Mouse (Mus musculus) CH12.LX (cell line): ENCODE measurements at regions not wholly inside any gene's neighbourhood (a gene's known extent, or its start where the extent isn't known, plus 50 kb on each side); places are given as distances from the start of the nearest gene placed in this dataset.

ENCODE experiments used
- BHLHE40 ChIP-seq: IDR thresholded peaks from 2 replicates; pipeline ENCODE4 v1.6.1; 2011; ENCODE audit warnings: mild to moderate bottlenecking, low read depth, low read length, improper control_type of control experiment
- CHD2 ChIP-seq: IDR thresholded peaks from 2 replicates; pipeline ENCODE4 v1.6.1; 2011; ENCODE audit warnings: low read length, improper control_type of control experiment
- CTCF ChIP-seq, 2 experiments: IDR thresholded peaks in 1 of 2; conservative IDR thresholded peaks in 1 of 2; 2 replicates each; pipeline ENCODE4 v1.5.1; 2011 to 2012; ENCODE audit warnings: low read depth in 2 of 2, low read length in 2 of 2, improper control_type of control experiment in 1 of 2, inconsistent platforms in 1 of 2, mild to moderate bottlenecking in 1 of 2, moderate library complexity in 1 of 2
- EP300 ChIP-seq: IDR thresholded peaks from 2 replicates; pipeline ENCODE4 v1.6.1; 2011; ENCODE audit warnings: low read length, improper control_type of control experiment
- RCOR1 ChIP-seq: conservative IDR thresholded peaks from 2 replicates; pipeline ENCODE4 v1.6.1; 2012; ENCODE audit warnings: low read depth, mild to moderate bottlenecking, inconsistent platforms, low read length, improper control_type of control experiment
- ZC3H11A ChIP-seq: IDR thresholded peaks from 2 replicates; pipeline ENCODE4 v1.6.1; 2012; ENCODE audit warnings: low read depth, mild to moderate bottlenecking, inconsistent platforms, low read length, improper control_type of control experiment

DNA sequence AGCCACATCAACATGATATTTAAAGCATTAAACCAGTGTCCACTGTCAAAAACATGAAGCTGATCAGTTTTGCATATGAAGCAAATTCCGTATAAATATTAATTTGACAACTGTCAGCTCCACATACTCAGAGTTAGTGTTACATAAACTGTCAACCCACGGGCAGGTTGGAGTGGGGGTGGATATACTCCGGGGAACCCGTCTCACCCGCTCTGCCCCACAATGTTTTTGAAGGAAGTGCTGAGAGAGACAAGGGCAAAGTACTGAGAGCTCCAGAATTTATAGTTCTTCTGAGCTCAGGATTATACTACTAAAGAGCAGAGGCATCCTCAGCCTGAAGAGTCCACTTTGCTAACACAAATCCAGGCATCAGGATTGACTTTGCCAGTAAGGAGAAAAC, 132.5 kb upstream of the Ptprk start:
- TF ChIP-seq CTCF (conservative IDR thresholded peaks at IDR 0.05 in 1 of 2, IDR thresholded peaks at IDR 0.05 in 1 of 2; ENCODE audit: low read depth in 2 of 2, low read length in 2 of 2) (no peak), BHLHE40 (no peak), RCOR1 (no peak), ZC3H11A (no peak), CHD2 (no peak), EP300 (no peak)
